Mouse (Mus musculus) limb, embryonic 15.5 days (tissue): ENCODE measurements around the gene Ovca2. TPM values are rescaled to one million over a fixed set of nuclear protein-coding genes. Genes with fewer than 3 reads are reported as not detected.

Source experiments
- ATAC-seq: fragments of 200-750 bp; cut with Nextera tagmentation; 2 replicates; pipeline ENCODE4 v1.8.0; 2017; ENCODE audit warnings: low read depth, moderate TSS enrichment; ENCODE audit not compliant: insufficient number of reproducible peaks, low FRiP score, low TSS enrichment
- H3K27ac ChIP-seq: fragments of 300-500 bp; sonication (generic); 2 replicates; pipeline ENCODE4 v1.5.1; 2015; ENCODE audit warnings: moderate library complexity, mild to moderate bottlenecking, inconsistent platforms
- H3K27me3 ChIP-seq: fragments of 300-500 bp; sonication (generic); 2 replicates; pipeline ENCODE4 v1.6.1; 2015; ENCODE audit warnings: inconsistent platforms
- H3K36me3 ChIP-seq: fragments of 300-500 bp; sonication (generic); 2 replicates; pipeline ENCODE4 v1.6.1; 2015; ENCODE audit warnings: inconsistent platforms
- H3K4me1 ChIP-seq: fragments of 300-500 bp; sonication (generic); 2 replicates; pipeline ENCODE4 v1.6.1; 2015; ENCODE audit warnings: inconsistent platforms
- H3K4me2 ChIP-seq: fragments of 300-500 bp; sonication (generic); 2 replicates; pipeline ENCODE4 v1.6.1; 2015; ENCODE audit warnings: mild to moderate bottlenecking, inconsistent platforms
- H3K4me3 ChIP-seq: fragments of 300-500 bp; sonication (generic); 2 replicates; pipeline ENCODE4 v1.5.1; 2015; ENCODE audit warnings: mild to moderate bottlenecking, inconsistent platforms
- H3K9ac ChIP-seq: fragments of 300-500 bp; sonication (generic); 2 replicates; pipeline ENCODE4 v1.6.1; 2015; ENCODE audit warnings: inconsistent platforms
- H3K9me3 ChIP-seq: fragments of 300-500 bp; sonication (generic); 2 replicates; pipeline ENCODE4 v1.6.1; 2016; ENCODE audit warnings: inconsistent platforms
- WGBS: fragments of 180-500 bp; shearing (Covaris S2); methylation state at CpG from one replicate; pipeline ENCODE4 v1.1.7; 2015; 5-methylcytosine and 5-hydroxymethylcytosine counted together
- polyA plus RNA-seq: library from polyadenylated mRNA; unstranded; fragments of >200 nt; fragmentation: Nextera tagmentation; extraction: Ambion mirVana; gene quantifications from 2 replicates; pipeline ENCODE4 v1.2.1, GENCODE M21; 2015

The Ovca2 gene
- polyA plus RNA-seq, 1 experiment from 2014 or later, result 23.3 TPM

DNA sequence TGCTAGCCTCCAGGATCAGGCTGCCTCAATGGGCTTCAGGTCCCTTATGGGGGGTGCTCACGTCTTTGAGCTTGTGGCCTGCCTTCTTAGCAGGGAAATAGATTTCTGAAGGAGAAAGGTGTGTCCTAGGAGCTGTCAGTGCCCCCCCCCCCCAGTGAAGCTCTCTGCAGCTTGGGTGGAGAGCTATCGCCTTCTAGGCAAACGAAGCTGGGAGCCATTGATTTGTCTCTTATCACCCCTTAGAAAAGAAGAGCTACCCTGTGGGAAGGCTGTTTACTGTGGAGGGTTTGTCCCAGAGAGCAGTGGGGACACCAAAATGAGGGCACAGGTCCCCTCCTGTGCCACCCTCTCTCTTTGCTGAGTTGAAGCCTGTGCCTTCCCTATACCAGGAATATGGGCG is 31.5 kb upstream of the Ovca2 start:
- no peak overlapping the region for H3K27ac ChIP-seq
- H3K9ac ChIP-seq, result no peak overlapping the region
- H3K4me3 ChIP-seq, result no peak overlapping the region
- 80% methylated on average over 4 of the region's 4 CpGs for WGBS
- peaks cover 20% of the 10 kb centered on the region for H3K4me1 ChIP-seq
- no peak for ATAC-seq
- H3K27me3 ChIP-seq, result no peaks in the 10 kb centered on the region
- no peak overlapping the region for H3K4me2 ChIP-seq
- H3K36me3 ChIP-seq, result no peaks in the 10 kb centered on the region
- H3K9me3 ChIP-seq, result no peaks in the 10 kb centered on the region

DNA sequence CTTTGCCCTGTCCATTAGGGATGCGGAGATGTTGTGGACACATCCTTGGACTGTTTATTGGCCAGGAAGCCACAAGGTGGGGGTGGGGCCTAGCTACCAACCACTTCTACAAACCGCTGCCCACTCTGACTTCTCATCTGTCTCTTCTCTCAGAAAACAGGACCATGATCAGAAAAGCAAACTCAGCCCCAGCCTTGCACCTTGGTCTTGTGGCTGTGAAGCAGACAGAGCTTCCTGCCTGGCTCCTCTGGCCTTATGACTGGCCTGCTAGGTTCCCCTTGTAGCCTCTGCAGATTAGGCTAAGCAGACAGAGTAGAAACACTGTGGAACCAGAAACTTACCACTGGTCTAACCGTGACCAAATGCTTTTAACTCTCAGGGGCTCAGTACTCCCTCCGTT is 30.7 kb upstream of the Ovca2 start:
- Histone ChIP-seq H3K27me3 (no peaks in the 10 kb centered on the region), H3K36me3 (no peaks in the 10 kb centered on the region), H3K9me3 (no peaks in the 10 kb centered on the region), H3K27ac (no peak overlapping the region), H3K4me2 (no peak overlapping the region), H3K4me3 (no peak overlapping the region), H3K9ac (no peak overlapping the region), H3K4me1 (peaks cover 24% of the 10 kb centered on the region)
- ATAC-seq, result no peak
- 61% methylated on average over 4 of the region's 4 CpGs for WGBS

DNA sequence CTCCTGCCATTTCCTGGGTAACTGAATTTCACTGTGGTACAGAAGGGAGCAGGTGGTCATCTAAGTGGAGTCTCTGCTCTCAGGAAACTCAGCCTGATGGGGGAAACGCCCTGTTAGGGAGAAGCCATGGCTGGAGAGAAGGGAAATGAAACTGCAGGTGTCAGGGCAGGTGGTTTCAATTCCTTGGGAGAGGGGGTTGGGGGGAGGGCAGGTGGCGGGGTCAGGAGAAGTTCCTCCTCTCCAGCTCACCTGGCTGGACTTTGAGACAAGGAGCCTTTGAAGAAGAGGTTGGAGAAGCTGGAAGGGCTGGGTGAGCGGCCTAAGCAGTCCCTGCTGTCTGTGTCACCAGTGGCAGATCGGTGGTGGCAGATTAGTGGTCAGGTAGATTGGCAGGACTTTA is 27.7 kb upstream of the Ovca2 start:
- no peak overlapping the region for H3K4me3 ChIP-seq
- no peaks in the 10 kb centered on the region for H3K36me3 ChIP-seq
- peaks cover 9% of the 10 kb centered on the region for H3K4me1 ChIP-seq
- ATAC-seq, result no peak
- H3K27ac ChIP-seq, result no peak overlapping the region
- no peaks in the 10 kb centered on the region for H3K27me3 ChIP-seq
- WGBS, result 63% methylated on average over 4 of the region's 4 CpGs
- H3K4me2 ChIP-seq, result no peak overlapping the region
- H3K9me3 ChIP-seq, result no peaks in the 10 kb centered on the region
- H3K9ac ChIP-seq, result no peak overlapping the region

DNA sequence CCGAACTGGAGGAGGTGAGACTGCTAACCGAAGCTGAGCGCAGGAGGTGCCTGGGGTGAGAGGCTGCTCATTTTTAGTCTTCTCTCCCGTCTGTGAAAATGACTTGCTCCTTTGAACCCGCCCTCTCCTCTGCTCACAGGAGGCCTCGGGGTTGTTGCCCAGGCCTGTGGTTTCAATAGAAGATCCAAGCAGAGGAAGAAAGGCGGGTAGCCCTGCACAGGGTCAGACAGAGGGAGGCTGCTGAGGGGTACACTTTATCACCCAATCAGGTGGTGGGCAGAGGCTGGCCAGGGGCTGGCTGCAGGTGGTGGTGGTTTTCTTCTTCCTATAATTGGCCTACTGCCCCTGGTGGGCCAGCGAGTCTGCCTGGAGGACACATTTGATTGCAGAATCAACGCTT is 25.8 kb upstream of the Ovca2 start:
- no peak for ATAC-seq
- no peaks in the 10 kb centered on the region for H3K9me3 ChIP-seq
- no peak overlapping the region for H3K27ac ChIP-seq
- 34% methylated on average over 9 of the region's 9 CpGs for WGBS
- H3K4me3 ChIP-seq, result no peak overlapping the region
- peaks cover 9% of the 10 kb centered on the region for H3K4me1 ChIP-seq
- H3K9ac ChIP-seq, result no peak overlapping the region
- peaks cover 1% of the 10 kb centered on the region; the same call in 1 of the 2 replicates for H3K27me3 ChIP-seq
- H3K4me2 ChIP-seq, result no peak overlapping the region
- H3K36me3 ChIP-seq, result no peaks in the 10 kb centered on the region

DNA sequence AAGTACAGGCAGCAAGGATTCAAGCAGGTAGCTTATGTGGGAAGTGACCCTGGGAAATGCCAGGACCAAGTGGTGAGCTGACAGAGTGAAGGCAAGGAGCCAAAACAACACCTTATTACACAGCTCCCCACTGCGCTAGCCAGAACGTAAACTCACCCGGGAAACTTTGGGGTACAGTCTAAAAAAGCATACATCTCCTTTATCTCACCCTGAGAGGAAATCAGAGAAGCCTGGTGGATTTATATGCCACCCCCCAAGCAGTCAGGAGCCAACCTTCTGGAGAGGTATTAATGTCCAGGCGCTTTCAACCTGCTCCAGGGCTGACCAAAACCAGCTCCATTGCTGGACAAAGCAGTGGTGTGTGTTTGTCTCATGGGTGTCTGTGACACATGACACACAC is 25.3 kb upstream of the Ovca2 start:
- Histone ChIP-seq H3K9me3 (no peaks in the 10 kb centered on the region), H3K27ac (no peak overlapping the region), H3K4me1 (peaks cover 9% of the 10 kb centered on the region), H3K36me3 (no peaks in the 10 kb centered on the region), H3K4me3 (no peak overlapping the region), H3K27me3 (peaks cover 4% of the 10 kb centered on the region; the same call in 1 of the 2 replicates), H3K4me2 (no peak overlapping the region), H3K9ac (no peak overlapping the region)
- ATAC-seq, result no peak
- 66% methylated on average over 4 of the region's 4 CpGs for WGBS

DNA sequence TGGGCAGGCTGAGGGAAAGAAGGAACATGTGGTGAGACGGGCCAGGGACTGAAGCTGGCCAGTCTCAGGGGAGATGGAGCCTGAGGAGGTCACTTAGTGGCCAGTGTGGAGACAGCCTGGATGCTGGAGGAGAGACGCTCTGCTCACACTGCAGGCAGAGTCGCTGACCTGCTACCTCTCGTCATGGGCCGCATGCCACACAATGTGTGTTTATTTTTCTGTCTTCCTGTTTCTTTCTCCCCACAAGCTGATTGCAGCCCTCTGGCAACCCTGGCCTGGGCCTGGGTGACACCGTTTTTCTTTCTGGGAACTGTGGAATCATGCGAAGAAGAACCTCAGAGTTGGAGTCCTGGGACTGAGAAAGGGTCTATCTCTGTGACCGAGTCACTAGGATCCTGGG is 23.1 kb upstream of the Ovca2 start:
- Histone ChIP-seq H3K36me3 (no peaks in the 10 kb centered on the region), H3K9ac (no peak overlapping the region), H3K4me2 (no peak overlapping the region), H3K27me3 (peaks cover 12% of the 10 kb centered on the region; the same call in 1 of the 2 replicates), H3K9me3 (no peaks in the 10 kb centered on the region), H3K27ac (no peak overlapping the region), H3K4me1 (peaks cover 9% of the 10 kb centered on the region), H3K4me3 (no peak overlapping the region)
- whole genome bisulfite sequencing, result 67% methylated on average over 8 of the region's 8 CpGs
- no peak for ATAC-seq

DNA sequence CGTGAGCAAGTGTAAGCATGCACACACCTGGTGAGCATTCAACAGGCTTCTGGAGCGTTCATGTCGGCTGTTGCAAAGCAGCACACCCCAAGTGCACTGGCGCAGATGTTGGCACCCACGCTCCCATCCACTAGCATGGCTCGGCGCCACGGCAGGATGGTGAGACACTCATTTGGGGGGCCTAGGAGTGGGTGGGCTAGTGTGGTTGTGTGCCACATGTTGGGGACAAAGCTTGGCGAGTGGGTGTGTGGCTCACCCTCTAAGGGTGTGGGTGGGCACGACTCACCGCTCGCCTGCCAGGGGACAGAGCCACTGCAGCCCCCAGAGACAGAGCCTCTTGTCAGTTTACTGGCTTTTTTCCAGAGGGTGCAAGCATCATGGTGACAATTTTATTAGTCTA is 22.3 kb upstream of the Ovca2 start:
- ATAC-seq, result no peak
- H3K9me3 ChIP-seq, result no peaks in the 10 kb centered on the region
- 76% methylated on average over 12 of the region's 12 CpGs for WGBS
- peaks cover 20% of the 10 kb centered on the region for H3K27me3 ChIP-seq
- no peak overlapping the region for H3K9ac ChIP-seq
- H3K4me1 ChIP-seq, result peaks cover 9% of the 10 kb centered on the region
- H3K36me3 ChIP-seq, result no peaks in the 10 kb centered on the region
- no peak overlapping the region for H3K4me3 ChIP-seq
- no peak overlapping the region for H3K27ac ChIP-seq
- no peak overlapping the region for H3K4me2 ChIP-seq

DNA sequence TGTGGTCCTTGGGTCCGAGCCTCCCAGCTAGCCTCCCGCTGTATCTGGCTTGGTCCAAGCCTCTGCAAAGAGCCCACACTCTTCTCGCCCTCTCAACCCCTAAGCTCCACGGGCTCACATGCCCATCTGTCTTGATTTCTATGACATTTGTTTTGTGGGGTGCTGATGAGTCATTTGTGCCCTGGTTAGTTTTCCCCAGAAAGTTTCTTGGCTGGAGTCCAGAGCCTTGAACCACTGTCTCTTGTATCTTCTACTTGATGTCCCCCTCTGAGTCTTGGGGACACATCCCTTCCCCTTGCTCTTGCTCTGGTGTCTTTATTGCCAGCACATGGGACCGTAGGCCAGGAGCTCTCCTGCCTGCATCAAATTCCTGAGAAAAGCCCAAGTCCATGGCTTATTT is 21.3 kb upstream of the Ovca2 start:
- H3K27ac ChIP-seq, result no peak overlapping the region
- H3K4me3 ChIP-seq, result no peak overlapping the region
- H3K9me3 ChIP-seq, result no peaks in the 10 kb centered on the region
- H3K4me2 ChIP-seq, result no peak overlapping the region
- ATAC-seq, result no peak
- 66% methylated on average over 5 of the region's 5 CpGs for WGBS
- peaks cover 30% of the 10 kb centered on the region for H3K27me3 ChIP-seq
- no peaks in the 10 kb centered on the region for H3K36me3 ChIP-seq
- peaks cover 14% of the 10 kb centered on the region for H3K4me1 ChIP-seq
- no peak overlapping the region for H3K9ac ChIP-seq

DNA sequence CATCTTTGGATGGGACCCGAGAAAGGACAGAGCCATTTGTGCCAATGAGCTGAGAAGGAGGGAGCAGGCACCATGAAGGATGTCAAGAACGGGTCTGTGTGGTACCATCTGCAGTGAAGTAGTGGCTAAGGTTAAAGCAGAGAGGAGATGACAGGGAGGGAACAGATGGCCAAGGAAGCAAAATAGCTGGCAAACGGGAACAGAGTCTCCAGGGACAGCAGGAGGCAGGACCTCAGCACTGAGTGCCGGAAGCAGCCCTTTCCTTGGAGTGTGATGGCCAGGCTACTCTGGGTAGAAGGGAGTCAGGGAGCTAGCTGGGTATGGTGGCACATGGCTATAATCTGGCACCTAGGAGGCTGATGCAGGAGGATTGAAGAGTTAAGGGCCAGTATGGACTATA is 20.2 kb upstream of the Ovca2 start:
- Histone ChIP-seq H3K4me1 (peaks cover 19% of the 10 kb centered on the region), H3K9me3 (no peaks in the 10 kb centered on the region), H3K4me2 (no peak overlapping the region), H3K36me3 (no peaks in the 10 kb centered on the region), H3K9ac (no peak overlapping the region), H3K27me3 (peaks cover 42% of the 10 kb centered on the region), H3K27ac (no peak overlapping the region), H3K4me3 (no peak overlapping the region)
- 70% methylated on average over 4 of the region's 4 CpGs for WGBS
- no peak for ATAC-seq

DNA sequence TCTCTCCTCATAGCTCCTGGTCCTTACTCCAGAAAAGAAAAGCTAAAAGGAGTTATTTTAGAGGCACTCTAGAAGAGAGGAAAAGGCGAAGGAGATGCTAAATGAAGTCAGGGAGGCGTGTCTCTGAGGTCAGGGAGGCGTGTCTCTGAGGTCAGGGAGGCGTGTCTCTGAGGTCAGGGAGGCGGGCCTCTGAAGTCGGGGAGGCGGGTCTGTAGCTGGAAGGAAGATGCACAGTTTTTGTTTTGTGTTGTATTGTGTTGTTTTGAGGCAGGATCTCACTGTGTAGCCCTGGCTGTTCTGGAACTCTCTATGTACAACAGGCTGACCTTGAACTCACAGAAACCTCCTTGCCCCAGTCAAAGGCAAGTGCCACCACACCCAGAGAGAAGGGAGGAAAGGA is 19.3 kb upstream of the Ovca2 start:
- Histone ChIP-seq H3K36me3 (no peaks in the 10 kb centered on the region), H3K4me1 (peaks cover 25% of the 10 kb centered on the region), H3K27me3 (peaks cover 50% of the 10 kb centered on the region), H3K9me3 (no peaks in the 10 kb centered on the region), H3K4me3 (no peak overlapping the region), H3K9ac (no peak overlapping the region), H3K27ac (no peak overlapping the region), H3K4me2 (no peak overlapping the region)
- WGBS, result 45% methylated on average over 7 of the region's 7 CpGs
- ATAC-seq, result no peak

DNA sequence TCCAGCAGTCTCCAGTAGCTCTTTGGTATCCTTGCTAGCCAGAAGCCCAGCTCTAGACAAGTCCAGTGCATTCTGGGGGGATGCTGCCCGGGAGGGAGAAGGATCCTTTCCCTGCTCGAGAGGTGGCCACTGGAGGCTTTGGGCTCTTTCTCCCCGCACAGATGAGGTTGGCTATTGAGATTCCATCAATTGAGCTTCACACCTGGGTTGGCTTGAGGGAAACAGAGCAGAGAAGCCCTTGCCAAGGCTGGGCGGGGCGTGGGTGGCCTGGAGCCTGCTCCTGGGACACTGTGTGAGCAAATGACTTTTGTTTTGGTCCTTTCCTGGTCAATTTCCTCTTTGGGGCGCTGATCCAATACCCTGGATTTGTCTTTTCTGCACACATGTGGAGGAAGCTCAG is 17.5 kb upstream of the Ovca2 start:
- Histone ChIP-seq H3K4me3 (no peak overlapping the region), H3K27ac (no peak overlapping the region), H3K27me3 (peaks cover 63% of the 10 kb centered on the region), H3K9me3 (no peaks in the 10 kb centered on the region), H3K36me3 (no peaks in the 10 kb centered on the region), H3K4me2 (no peak overlapping the region), H3K4me1 (peaks cover 28% of the 10 kb centered on the region), H3K9ac (no peak overlapping the region)
- ATAC-seq, result no peak
- 65% methylated on average over 6 of the region's 6 CpGs for WGBS

DNA sequence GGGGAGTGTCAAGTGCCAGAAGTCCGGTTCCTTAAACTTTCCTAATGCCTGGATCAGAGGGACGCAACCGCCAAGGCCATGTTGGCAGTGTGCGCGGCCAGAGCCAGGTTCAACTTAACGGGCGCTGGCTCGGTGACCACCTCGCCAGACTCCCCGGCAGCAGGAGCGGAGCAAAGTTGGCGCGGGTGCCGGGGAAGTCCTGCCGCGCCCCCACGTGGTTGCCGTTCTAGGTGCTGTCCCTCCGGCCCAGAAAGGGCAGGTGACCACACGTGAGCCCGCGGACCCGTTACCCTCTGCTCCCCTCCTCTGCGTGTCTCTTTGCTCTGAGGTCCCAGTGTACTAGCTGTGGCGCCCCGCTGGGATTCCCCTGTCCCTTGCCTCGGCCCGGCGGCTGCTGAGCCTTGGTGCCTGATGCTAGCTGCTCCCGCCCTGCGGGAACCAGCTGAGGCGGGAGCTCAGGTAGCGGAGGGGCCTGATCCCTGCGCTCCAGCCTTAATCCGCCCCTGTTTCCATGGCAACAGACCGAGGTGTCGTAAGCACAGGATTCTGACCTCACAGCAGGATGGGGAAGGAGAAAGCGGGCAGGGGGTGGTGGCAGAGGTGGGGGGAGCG is 16.3 kb upstream of the Ovca2 start:
- no peak for ATAC-seq
- Histone ChIP-seq H3K4me2 (peak overlapping the region; percentile 96), H3K9me3 (no peaks in the 10 kb centered on the region), H3K27ac (no peak overlapping the region), H3K9ac (no peak overlapping the region), H3K4me3 (peak overlapping the region; percentile 57), H3K36me3 (no peaks in the 10 kb centered on the region), H3K4me1 (peaks cover 34% of the 10 kb centered on the region), H3K27me3 (peaks cover 63% of the 10 kb centered on the region)
- under 1% methylated on average over 39 of the region's 39 CpGs for WGBS
